Mouse (Mus musculus): Measurements from ENCODE around the gene Stac2. TPM values are rescaled to one million over a fixed set of nuclear protein-coding genes. Genes with fewer than 3 reads are reported as not detected.

Gene Stac2
- polyA plus RNA-seq, 1 experiment from 2014 or later = 2.1 TPM

DNA sequence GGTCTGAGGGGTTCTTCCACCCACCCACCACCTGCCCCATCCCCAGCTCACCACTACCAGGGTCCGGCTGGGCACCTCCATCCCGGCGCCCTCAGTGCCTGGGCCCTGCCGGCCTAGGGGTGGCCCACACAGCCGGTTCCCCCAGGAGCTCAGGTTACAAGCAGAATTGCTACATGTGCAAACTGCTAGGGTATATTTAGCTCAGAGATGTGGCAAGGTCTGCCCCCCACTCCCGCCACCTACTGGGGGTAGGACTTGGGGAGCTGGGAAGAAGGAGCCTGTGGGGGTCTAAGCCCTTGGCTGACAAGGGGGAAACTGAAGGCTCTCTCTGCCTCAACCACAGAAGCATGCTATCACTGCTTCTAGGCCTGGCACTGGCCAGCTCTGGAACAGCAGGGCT, 35.0 kb downstream of the Stac2 start:
- 75% methylated on average over 6 of the region's 6 CpGs for WGBS
- Histone ChIP-seq H3K36me3 (peaks cover 42% of the 10 kb centered on the region), H3K4me1 (peaks cover 41% of the 10 kb centered on the region), H3K9me3 (replicated peaks) (no peaks in the 10 kb centered on the region), H3K27ac (no peak overlapping the region), H3K4me2 (replicated peaks) (no peak overlapping the region), H3K4me3 (no peak overlapping the region), H3K27me3 (no peaks in the 10 kb centered on the region), H3K9ac (0 out of 2 replicates have a peak overlapping the region, but pooled peaks have one; percentile 10)
- ATAC-seq (ENCODE audit: low FRiP score) = no peak

DNA sequence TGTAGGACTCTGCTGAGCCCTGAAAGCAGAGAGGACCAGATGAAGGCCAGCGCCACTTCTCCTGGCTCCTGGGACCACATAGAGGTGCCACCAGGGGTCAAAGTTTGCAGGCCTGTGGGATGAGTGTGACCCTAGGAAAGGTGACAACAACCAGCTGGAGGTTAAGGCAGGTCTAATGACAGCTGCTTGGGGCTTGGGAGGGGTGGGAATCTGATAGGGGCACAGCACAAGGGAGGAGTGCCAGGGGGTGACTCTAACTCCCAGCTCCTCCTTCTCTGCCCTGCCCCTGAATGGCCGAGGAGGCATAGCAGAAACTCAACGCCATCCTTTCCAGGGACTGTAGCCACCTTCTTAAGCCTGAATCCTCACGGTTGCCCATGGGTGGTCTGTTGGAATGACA, 36.4 kb downstream of the Stac2 start:
- H3K4me3 ChIP-seq = no peak overlapping the region
- H3K9ac ChIP-seq = no peak overlapping the region
- no peak for ATAC-seq (ENCODE audit: low FRiP score)
- H3K4me2 ChIP-seq (replicated peaks) = no peak overlapping the region
- H3K4me1 ChIP-seq = peaks cover 44% of the 10 kb centered on the region
- H3K27ac ChIP-seq = no peak overlapping the region
- H3K27me3 ChIP-seq = no peaks in the 10 kb centered on the region
- peaks cover 51% of the 10 kb centered on the region for H3K36me3 ChIP-seq
- WGBS = 69% methylated on average over 4 of the region's 4 CpGs
- no peaks in the 10 kb centered on the region for H3K9me3 ChIP-seq (replicated peaks)

GRCm38 (mm10) chr11:98016177-98016576, 37.1 kb downstream of the Stac2 start:
- Histone ChIP-seq H3K27me3 (no peaks in the 10 kb centered on the region), H3K36me3 (peaks cover 51% of the 10 kb centered on the region), H3K4me1 (peaks cover 38% of the 10 kb centered on the region), H3K4me2 (replicated peaks) (no peak overlapping the region), H3K9me3 (replicated peaks) (no peaks in the 10 kb centered on the region), H3K4me3 (no peak overlapping the region), H3K9ac (no peak overlapping the region), H3K27ac (no peak overlapping the region)
- ATAC-seq (ENCODE audit: low FRiP score) = no peak
- WGBS = 91% methylated on average over 5 of the region's 5 CpGs

GRCm38 (mm10) chr11:98012831-98013230, 40.4 kb downstream of the Stac2 start:
- H3K4me2 ChIP-seq (replicated peaks) = no peak overlapping the region
- 86% methylated on average over 10 of the region's 10 CpGs for WGBS
- no peak overlapping the region for H3K27ac ChIP-seq
- no peaks in the 10 kb centered on the region for H3K9me3 ChIP-seq (replicated peaks)
- H3K4me3 ChIP-seq = no peak overlapping the region
- H3K4me1 ChIP-seq = peaks cover 7% of the 10 kb centered on the region; the same call in 1 of the 2 replicates
- H3K9ac ChIP-seq = no peak overlapping the region
- ATAC-seq (ENCODE audit: low FRiP score) = no peak
- H3K27me3 ChIP-seq = no peaks in the 10 kb centered on the region
- H3K36me3 ChIP-seq = peaks cover 74% of the 10 kb centered on the region

GRCm38 (mm10) chr11:98011716-98012115, 41.5 kb downstream of the Stac2 start:
- Histone ChIP-seq H3K9ac (no peak overlapping the region), H3K27ac (no peak overlapping the region), H3K36me3 (peaks cover 73% of the 10 kb centered on the region), H3K4me2 (replicated peaks) (no peak overlapping the region), H3K9me3 (replicated peaks) (no peaks in the 10 kb centered on the region), H3K4me1 (peaks cover 7% of the 10 kb centered on the region; the same call in 1 of the 2 replicates), H3K27me3 (no peaks in the 10 kb centered on the region), H3K4me3 (no peak overlapping the region)
- ATAC-seq (ENCODE audit: low FRiP score) = no peak
- WGBS = 67% methylated on average over 9 of the region's 9 CpGs

- H3K9ac ChIP-seq = no peak overlapping the region
- H3K4me2 ChIP-seq (replicated peaks) = no peak overlapping the region
- peaks cover 64% of the 10 kb centered on the region for H3K36me3 ChIP-seq
- H3K9me3 ChIP-seq (replicated peaks) = no peaks in the 10 kb centered on the region
- H3K4me3 ChIP-seq = no peak overlapping the region
- H3K27ac ChIP-seq = no peak overlapping the region
- WGBS = 83% methylated on average over 11 of the region's 11 CpGs
- no peak for ATAC-seq (ENCODE audit: low FRiP score)
- peaks cover 2% of the 10 kb centered on the region; the same call in 1 of the 2 replicates for H3K27me3 ChIP-seq
- peaks cover 18% of the 10 kb centered on the region for H3K4me1 ChIP-seq
Observed at GRCm38 (mm10) chr11:98008087-98008486, 45.2 kb downstream of the Stac2 start.

DNA sequence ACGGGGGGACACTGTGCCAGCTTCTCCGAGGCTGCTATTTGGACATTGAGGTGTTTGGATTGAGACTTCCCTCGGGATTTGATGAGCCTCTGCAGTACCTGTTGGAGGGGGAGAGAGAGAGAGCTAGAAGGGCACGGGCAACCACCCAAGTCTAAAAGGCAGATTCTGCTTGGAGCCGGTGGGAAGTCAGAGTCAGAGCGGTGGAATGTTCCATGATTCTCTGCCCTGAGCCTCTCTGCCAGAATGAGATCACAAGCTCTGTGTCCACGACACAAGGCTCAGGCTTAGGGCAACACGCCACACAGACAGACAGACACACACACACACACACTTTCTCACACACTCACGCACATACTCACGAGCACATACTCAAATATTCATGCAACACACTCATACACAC, 47.6 kb downstream of the Stac2 start:
- Histone ChIP-seq H3K4me2 (replicated peaks) (no peak overlapping the region), H3K4me1 (peaks cover 23% of the 10 kb centered on the region), H3K36me3 (peaks cover 55% of the 10 kb centered on the region), H3K9ac (no peak overlapping the region), H3K27ac (no peak overlapping the region), H3K27me3 (peaks cover 16% of the 10 kb centered on the region), H3K9me3 (replicated peaks) (no peaks in the 10 kb centered on the region), H3K4me3 (no peak overlapping the region)
- no peak for ATAC-seq (ENCODE audit: low FRiP score)
- 87% methylated on average over 10 of the region's 10 CpGs for WGBS

GRCm38 (mm10) chr11:98005076-98005475, 48.2 kb downstream of the Stac2 start:
- no peak for ATAC-seq (ENCODE audit: low FRiP score)
- H3K9me3 ChIP-seq (replicated peaks) = no peaks in the 10 kb centered on the region
- H3K4me3 ChIP-seq = no peak overlapping the region
- H3K27ac ChIP-seq = no peak overlapping the region
- peaks cover 49% of the 10 kb centered on the region for H3K36me3 ChIP-seq
- no peak overlapping the region for H3K4me2 ChIP-seq (replicated peaks)
- no peak overlapping the region for H3K9ac ChIP-seq
- H3K4me1 ChIP-seq = peaks cover 28% of the 10 kb centered on the region
- H3K27me3 ChIP-seq = peaks cover 21% of the 10 kb centered on the region
- WGBS = 51% methylated on average over 13 of the region's 13 CpGs

DNA sequence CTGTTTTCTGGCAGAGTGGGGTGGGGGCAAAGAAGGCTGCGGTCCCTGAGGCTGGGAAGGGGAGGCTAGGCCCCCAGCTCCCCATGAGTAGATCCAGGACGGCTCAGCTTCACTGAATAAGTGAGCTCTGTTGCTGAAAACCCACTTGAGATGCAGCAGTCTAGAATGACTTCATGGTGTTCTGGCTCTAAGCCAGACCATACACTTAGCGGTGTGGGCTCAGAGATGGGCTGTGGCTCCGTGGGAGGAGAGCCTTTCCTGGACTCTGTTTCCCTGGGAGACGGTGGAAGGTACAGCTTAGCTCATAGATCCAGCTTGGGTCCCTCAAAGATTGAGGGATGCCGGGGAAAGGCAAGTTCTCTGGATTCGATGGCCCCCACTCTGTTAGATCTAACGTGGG, 49.1 kb downstream of the Stac2 start:
- ATAC-seq (ENCODE audit: low FRiP score) = no peak
- WGBS = 76% methylated on average over 8 of the region's 8 CpGs
- H3K9ac ChIP-seq = no peak overlapping the region
- H3K4me3 ChIP-seq = no peak overlapping the region
- no peak overlapping the region for H3K27ac ChIP-seq
- H3K4me2 ChIP-seq (replicated peaks) = no peak overlapping the region
- H3K27me3 ChIP-seq = peaks cover 21% of the 10 kb centered on the region
- H3K36me3 ChIP-seq = peaks cover 40% of the 10 kb centered on the region
- peaks cover 30% of the 10 kb centered on the region for H3K4me1 ChIP-seq
- no peaks in the 10 kb centered on the region for H3K9me3 ChIP-seq (replicated peaks)

DNA sequence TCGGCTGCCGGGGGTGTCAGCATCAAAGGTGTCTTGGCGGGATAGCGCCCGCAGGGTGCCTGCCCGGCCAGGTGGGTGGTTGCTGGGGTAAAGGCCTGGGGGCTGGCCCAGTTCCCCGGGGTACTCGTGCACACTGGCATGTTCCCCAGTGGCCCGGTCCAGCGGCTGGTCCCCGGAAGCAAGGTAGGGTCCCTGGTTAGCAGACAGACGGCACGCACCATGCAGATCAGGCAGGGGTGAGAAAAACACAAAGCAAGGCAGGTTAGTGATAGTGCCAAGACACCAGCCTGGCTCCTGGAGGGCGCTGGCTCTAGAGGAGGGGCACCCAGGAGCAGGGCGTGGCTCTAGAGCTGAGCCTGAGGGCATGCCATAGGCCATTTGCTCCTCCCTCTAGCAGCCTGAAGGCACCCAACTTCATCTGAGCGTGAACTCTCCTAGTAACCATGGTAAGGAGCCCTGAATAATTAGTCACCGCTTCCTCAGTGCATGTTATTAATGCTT, 50.0 kb downstream of the Stac2 start:
- no peak overlapping the region for H3K27ac ChIP-seq
- peak; percentile 43; the same call in 1 of the 2 replicates for ATAC-seq (ENCODE audit: low FRiP score)
- no peaks in the 10 kb centered on the region for H3K9me3 ChIP-seq (replicated peaks)
- H3K4me3 ChIP-seq = no peak overlapping the region
- H3K36me3 ChIP-seq = peaks cover 31% of the 10 kb centered on the region
- H3K4me1 ChIP-seq = peaks cover 30% of the 10 kb centered on the region
- H3K27me3 ChIP-seq = peaks cover 21% of the 10 kb centered on the region
- 41% methylated on average over 17 of the region's 17 CpGs for WGBS
- no peak overlapping the region for H3K9ac ChIP-seq
- 0 out of 2 replicates have a peak overlapping the region, but pooled peaks have one; percentile 2 for H3K4me2 ChIP-seq (replicated peaks)

GRCm38 (mm10) chr11:98002627-98003026, 50.6 kb downstream of the Stac2 start:
- H3K9ac ChIP-seq = no peak overlapping the region

DNA sequence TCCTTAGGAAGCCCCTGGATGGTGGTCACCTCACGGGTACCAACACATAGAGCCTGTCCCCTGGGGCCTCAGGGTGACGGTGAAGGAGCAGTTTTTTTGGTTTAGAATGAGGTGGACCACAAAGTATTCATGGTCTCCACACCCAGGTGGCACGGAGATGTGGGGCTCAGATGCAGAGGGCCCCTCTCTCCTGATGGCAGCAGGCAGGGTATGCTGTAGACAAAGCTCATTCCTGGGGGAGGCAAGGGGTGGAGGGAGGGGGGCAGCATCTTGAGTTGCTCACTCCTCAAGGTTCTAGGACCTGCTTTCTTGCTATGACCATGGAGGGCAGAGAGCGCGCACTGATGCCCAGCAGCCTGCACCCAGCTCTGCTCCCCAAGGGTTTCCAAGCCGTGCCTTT, 51.3 kb downstream of the Stac2 start:
- no peak for ATAC-seq (ENCODE audit: low FRiP score)
- 52% methylated on average over 6 of the region's 6 CpGs for WGBS
- Histone ChIP-seq H3K4me3 (no peak overlapping the region), H3K36me3 (peaks cover 20% of the 10 kb centered on the region), H3K4me1 (peaks cover 30% of the 10 kb centered on the region), H3K27me3 (peaks cover 21% of the 10 kb centered on the region), H3K9me3 (replicated peaks) (no peaks in the 10 kb centered on the region), H3K27ac (no peak overlapping the region), H3K4me2 (replicated peaks) (no peak overlapping the region), H3K9ac (no peak overlapping the region)

More at GRCm38 (mm10) chr11:98002627-98003026, 50.6 kb downstream of the Stac2 start:
- Histone ChIP-seq H3K4me1 (peaks cover 30% of the 10 kb centered on the region), H3K36me3 (peaks cover 25% of the 10 kb centered on the region), H3K27me3 (peaks cover 21% of the 10 kb centered on the region), H3K4me2 (replicated peaks) (0 out of 2 replicates have a peak overlapping the region, but pooled peaks have one; percentile 2), H3K27ac (no peak overlapping the region), H3K4me3 (no peak overlapping the region), H3K9me3 (replicated peaks) (no peaks in the 10 kb centered on the region)
- 12% methylated on average over 12 of the region's 12 CpGs for WGBS
- 0 out of 2 replicates have a peak, but pooled peaks have one; percentile 11 for ATAC-seq (ENCODE audit: low FRiP score)

DNA sequence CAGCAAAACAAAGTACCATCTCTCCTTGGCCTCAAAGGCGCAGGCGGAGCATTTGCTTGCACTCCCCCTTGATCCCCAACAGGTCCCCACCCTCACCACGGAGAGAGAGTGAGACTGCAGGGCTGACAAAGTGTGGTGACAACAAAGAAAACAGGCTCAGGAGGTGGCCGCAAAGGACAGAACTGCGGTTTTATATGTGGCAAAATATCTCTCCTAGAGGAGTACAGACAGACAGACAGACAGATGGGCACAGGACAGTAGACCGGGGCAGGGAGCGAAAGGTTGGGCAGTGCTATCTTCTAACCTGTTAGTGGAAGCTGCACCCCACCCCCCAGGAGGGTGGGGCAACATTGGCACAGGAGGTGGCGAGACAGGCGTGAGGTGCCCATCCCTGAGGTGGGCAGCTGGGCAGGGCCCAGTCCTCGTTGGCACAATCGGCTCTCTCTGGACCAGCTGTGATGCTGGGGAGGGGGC, 51.9 kb downstream of the Stac2 start:
- H3K9me3 ChIP-seq (replicated peaks) = no peaks in the 10 kb centered on the region
- H3K27me3 ChIP-seq = peaks cover 21% of the 10 kb centered on the region

More for the DNA sequence above, 51.9 kb downstream of the Stac2 start:
- Histone ChIP-seq H3K9ac (no peak overlapping the region), H3K4me3 (no peak overlapping the region), H3K4me2 (replicated peaks) (no peak overlapping the region), H3K4me1 (peaks cover 30% of the 10 kb centered on the region), H3K27ac (no peak overlapping the region), H3K36me3 (peaks cover 16% of the 10 kb centered on the region)
- 44% methylated on average over 11 of the region's 11 CpGs for WGBS
- ATAC-seq (ENCODE audit: low FRiP score) = no peak
